Comparison of ENCODE assay signal across 24 mouse cellular contexts in genomic region chr16:18220856-18221542, GRCm38 (mm10). TPM values are rescaled to one million over a fixed set of nuclear protein-coding genes. Genes with fewer than 3 reads are reported as not detected.
DNase-seq lines count a peak whose midpoint lies in the region; ATAC-seq and TF ChIP-seq lines count a peak whose summit lies in the region.
"Had no signal": no experiment of that assay in that cellular context is flagged by ENCODE, and none has a peak within 500 bp of the region (broad histone marks: within the 10 kb centered on the region; RNA-seq: fewer than 3 reads in every experiment).

No protein-coding gene starts in this region.

- TF ChIP-seq EP300 in CH12.LX (IDR thresholded peaks at IDR 0.05; ENCODE audit: low read length): peak; percentile 47; the same call in 1 of the 2 replicates

- no peak overlapping the region for H3K4me3 ChIP-seq in hindbrain, embryonic 10.5 days
- no peak overlapping the region for H3K4me3 ChIP-seq in hindbrain, embryonic 16.5 days (ENCODE audit: low read length)
- no peak overlapping the region for H3K4me3 ChIP-seq in midbrain, embryonic 13.5 days (replicated peaks)
- H3K4me3 ChIP-seq in midbrain, embryonic 10.5 days: no peak overlapping the region
- H3K4me3 ChIP-seq in CH12.LX (replicated peaks in 1 of 3; ENCODE audit: low read depth in 2 of 3, low read length in 2 of 3, poor library complexity in 1 of 3): peak overlapping the region in 2 of 3 experiments; percentile 3 to 54
- no peak overlapping the region for H3K4me3 ChIP-seq in limb, embryonic 15.5 days
- H3K4me3 ChIP-seq: embryonic facial prominence, embryonic 15.5 days; erythroblast, embryonic 14.5 days; forebrain, embryonic 10.5 days; gastrocnemius, adult 2 months; heart, embryonic 15.5 days; hindbrain, embryonic 15.5 days had no signal

- peaks cover 52% of the 10 kb centered on the region for H3K36me3 ChIP-seq in hindbrain, embryonic 10.5 days
- peaks cover 32% of the 10 kb centered on the region for H3K36me3 ChIP-seq in hindbrain, embryonic 16.5 days (ENCODE audit: control insufficient read depth, insufficient read depth, low read length)
- H3K36me3 ChIP-seq in midbrain, embryonic 13.5 days: peaks cover 44% of the 10 kb centered on the region
- peaks cover 50% of the 10 kb centered on the region for H3K36me3 ChIP-seq in midbrain, embryonic 10.5 days
- H3K36me3 ChIP-seq in CH12.LX (replicated peaks in 1 of 2; ENCODE audit: control insufficient read depth in 1 of 2, insufficient read depth in 1 of 2, low read length in 1 of 2): peaks cover 31 to 41% of the 10 kb centered on the region in 2 experiments
- peaks cover 50% of the 10 kb centered on the region for H3K36me3 ChIP-seq in limb, embryonic 15.5 days

- no peaks in the 10 kb centered on the region for H3K9me3 ChIP-seq in hindbrain, embryonic 10.5 days
- H3K9me3 ChIP-seq in hindbrain, embryonic 16.5 days (ENCODE audit: control insufficient read depth, low read length): no peaks in the 10 kb centered on the region
- H3K9me3 ChIP-seq in midbrain, embryonic 13.5 days: no peaks in the 10 kb centered on the region
- no peaks in the 10 kb centered on the region for H3K9me3 ChIP-seq in midbrain, embryonic 10.5 days (replicated peaks)
- no peaks in the 10 kb centered on the region for H3K9me3 ChIP-seq in CH12.LX (replicated peaks; ENCODE audit: low read length)
- H3K9me3 ChIP-seq in limb, embryonic 15.5 days: no peaks in the 10 kb centered on the region
- H3K9me3 ChIP-seq: embryonic facial prominence, embryonic 15.5 days; forebrain, embryonic 10.5 days; heart, embryonic 15.5 days; hindbrain, embryonic 15.5 days had no signal

- dilution Hi-C loops in CH12.LX (cut with MboI; ENCODE audit: extremely low pct_ligation_motif_present, extremely low pct_unique_long_range_greater_than_20kb, low sequenced_read_pairs): no loop called here

- H3K4me2 ChIP-seq in hindbrain, embryonic 16.5 days (ENCODE audit: low read length): no peak overlapping the region
- H3K4me2 ChIP-seq in midbrain, embryonic 13.5 days (replicated peaks): no peak overlapping the region
- H3K4me2 ChIP-seq in CH12.LX (ENCODE audit: insufficient read depth, low read depth, poor library complexity, severe bottlenecking): peak overlapping the region; percentile 88
- H3K4me2 ChIP-seq in limb, embryonic 15.5 days: no peak overlapping the region
- H3K4me2 ChIP-seq: embryonic facial prominence, embryonic 15.5 days; heart, embryonic 11.5 days; heart, embryonic 15.5 days; hindbrain, embryonic 15.5 days had no signal

- no peak for TF ChIP-seq CTCF in CH12.LX (conservative IDR thresholded peaks at IDR 0.05 in 1 of 2, IDR thresholded peaks at IDR 0.05 in 1 of 2; ENCODE audit: low read depth in 2 of 2, low read length in 2 of 2)

- no peak for DNase-seq in hindbrain, embryonic 10.5 days (ENCODE audit: low spot score)
- DNase-seq in midbrain, embryonic 10.5 days (ENCODE audit: low spot score): no peak
- DNase-seq in CH12.LX (ENCODE audit: extremely low read depth): no peak
- DNase-seq in retina, embryonic 14.5 days (ENCODE audit: low spot score): no peak
- DNase-seq: adrenal gland, adult 2 months; adrenal gland, postnatal 25 days; cerebellum, adult 2 months; cerebellum, postnatal 10 days; gastrocnemius, adult 2 months; gastrocnemius, postnatal 25 days had no signal

- H3K4me1 ChIP-seq in hindbrain, embryonic 10.5 days (replicated peaks): peaks cover 35% of the 10 kb centered on the region
- H3K4me1 ChIP-seq in hindbrain, embryonic 16.5 days (ENCODE audit: control insufficient read depth, insufficient read depth, low read depth, low read length): peaks cover 7% of the 10 kb centered on the region
- H3K4me1 ChIP-seq in midbrain, embryonic 13.5 days (replicated peaks): peaks cover 25% of the 10 kb centered on the region
- peaks cover 29% of the 10 kb centered on the region for H3K4me1 ChIP-seq in midbrain, embryonic 10.5 days
- peaks cover 42 to 59% of the 10 kb centered on the region in 2 experiments for H3K4me1 ChIP-seq in CH12.LX (ENCODE audit: control insufficient read depth in 1 of 2, insufficient read depth in 2 of 2)
- peaks cover 21% of the 10 kb centered on the region for H3K4me1 ChIP-seq in limb, embryonic 15.5 days

- H3K27me3 ChIP-seq in hindbrain, embryonic 10.5 days (ENCODE audit: insufficient read depth, poor library complexity, severe bottlenecking): no peaks in the 10 kb centered on the region
- no peaks in the 10 kb centered on the region for H3K27me3 ChIP-seq in hindbrain, embryonic 16.5 days (replicated peaks; ENCODE audit: control insufficient read depth, insufficient read depth, low read length)
- no peaks in the 10 kb centered on the region for H3K27me3 ChIP-seq in midbrain, embryonic 13.5 days
- H3K27me3 ChIP-seq in midbrain, embryonic 10.5 days (ENCODE audit: low read depth, poor library complexity, severe bottlenecking): no peaks in the 10 kb centered on the region
- no peaks in the 10 kb centered on the region for H3K27me3 ChIP-seq in CH12.LX (replicated peaks)
- no peaks in the 10 kb centered on the region for H3K27me3 ChIP-seq in limb, embryonic 15.5 days
- H3K27me3 ChIP-seq: embryonic facial prominence, embryonic 15.5 days; heart, embryonic 15.5 days; hindbrain, embryonic 15.5 days had no signal

- no peak for TF ChIP-seq RAD21 in CH12.LX (IDR thresholded peaks at IDR 0.05; ENCODE audit: low read depth, low read length)

- ATAC-seq in hindbrain, embryonic 16.5 days: no peak
- 0 out of 2 replicates have a peak, but pooled peaks have one; percentile 7 for ATAC-seq in midbrain, embryonic 13.5 days
- ATAC-seq in limb, embryonic 15.5 days (ENCODE audit: insufficient number of reproducible peaks, low FRiP score, low TSS enrichment, low read depth): no peak

- WGBS in hindbrain, embryonic 10.5 days: 90% methylated on average over 6 of the region's 6 CpGs
- WGBS in hindbrain, embryonic 16.5 days: 92% methylated on average over 6 of the region's 6 CpGs
- WGBS in midbrain, embryonic 13.5 days: 93% methylated on average over 6 of the region's 6 CpGs
- WGBS in midbrain, embryonic 10.5 days: 90% methylated on average over 6 of the region's 6 CpGs
- WGBS in limb, embryonic 15.5 days: 83% methylated on average over 6 of the region's 6 CpGs

- no peak overlapping the region for H3K9ac ChIP-seq in hindbrain, embryonic 16.5 days (ENCODE audit: low read depth, low read length)
- H3K9ac ChIP-seq in midbrain, embryonic 13.5 days (replicated peaks): no peak overlapping the region
- H3K9ac ChIP-seq in CH12.LX (ENCODE audit: insufficient read depth, low read depth): 0 out of 2 replicates have a peak overlapping the region, but pooled peaks have one; percentile 11
- no peak overlapping the region for H3K9ac ChIP-seq in limb, embryonic 15.5 days
- H3K9ac ChIP-seq: embryonic facial prominence, embryonic 15.5 days; heart, embryonic 15.5 days; hindbrain, embryonic 15.5 days had no signal

- H3K79me2 ChIP-seq in CH12.LX (replicated peaks; ENCODE audit: control insufficient read depth, extremely low read depth, insufficient read depth, poor library complexity, severe bottlenecking): no peaks in the 10 kb centered on the region

- H3K27ac ChIP-seq in hindbrain, embryonic 10.5 days: 0 out of 2 replicates have a peak overlapping the region, but pooled peaks have one; percentile 3
- H3K27ac ChIP-seq in hindbrain, embryonic 16.5 days (ENCODE audit: low read depth, low read length): no peak overlapping the region
- no peak overlapping the region for H3K27ac ChIP-seq in midbrain, embryonic 13.5 days
- H3K27ac ChIP-seq in midbrain, embryonic 10.5 days (replicated peaks): no peak overlapping the region
- H3K27ac ChIP-seq in CH12.LX (ENCODE audit: insufficient read depth, low read depth): peak overlapping the region; percentile 68
- H3K27ac ChIP-seq in limb, embryonic 15.5 days: 0 out of 2 replicates have a peak overlapping the region, but pooled peaks have one; percentile 50
- H3K27ac ChIP-seq: embryonic facial prominence, embryonic 15.5 days; heart, embryonic 15.5 days; hindbrain, embryonic 15.5 days had no signal

- no peak for TF ChIP-seq POLR2A in CH12.LX (IDR thresholded peaks at IDR 0.05; ENCODE audit: low read depth, low read length)

- in situ Hi-C loops in CH12.LX (cut with MboI; ENCODE audit: low pct_ligation_motif_present, low pct_unique_long_range_greater_than_20kb, low sequenced_read_pairs): no loop called here

RNA-seq across cellular contexts. Expression of gene Ccdc188, which starts 3.3 kb away (rescaled TPM):
- 0.12 TPM in 1 of 2 replicates, not detected in the other for polyA plus RNA-seq in hindbrain, embryonic 10.5 days (2016; fragmentation: Nextera tagmentation; extraction: Ambion mirVana)
- polyA plus RNA-seq in hindbrain, embryonic 16.5 days (2015; fragmentation: Nextera tagmentation; extraction: Ambion mirVana): 0.11 TPM in 1 of 2 replicates, not detected in the other
- polyA plus RNA-seq in midbrain, embryonic 13.5 days (2015; fragmentation: Nextera tagmentation; extraction: Ambion mirVana): 0.09 TPM in 1 of 2 replicates, not detected in the other
- not detected in 2 replicates for polyA plus RNA-seq in midbrain, embryonic 10.5 days (2016; fragmentation: Nextera tagmentation; extraction: Ambion mirVana)
- total RNA-seq in CH12.LX (2012; rRNA removed): 0.30 and 0.50 TPM in 2 replicates
- not detected in 2 replicates for total RNA-seq in CH12.LX (2014; rRNA removed)
- polyA plus RNA-seq in CH12.LX (2012; ENCODE audit: insufficient read length, low read depth): 0.30 TPM in 1 of 2 replicates, not detected in the other
- not detected in 2 replicates for polyA plus RNA-seq in limb, embryonic 15.5 days (2015; fragmentation: Nextera tagmentation; extraction: Ambion mirVana)
- total RNA-seq: adrenal gland, adult 2 months; adrenal gland, postnatal 25 days; ES-E14; gastrocnemius, adult 2 months; gastrocnemius, postnatal 25 days; granulocyte monocyte progenitor cell, adult 5-6 weeks; heart, postnatal 25 days had no signal
- polyA plus RNA-seq: adrenal gland, adult 2 months; cerebellum, adult 2 months; embryonic facial prominence, embryonic 11.5 days; embryonic facial prominence, embryonic 15.5 days; erythroblast, embryonic 14.5 days; forebrain, embryonic 10.5 days; heart, embryonic 11.5 days; heart, embryonic 15.5 days; hindbrain, embryonic 11.5 days; hindbrain, embryonic 15.5 days had no signal

RNA-seq across cellular contexts. Expression of gene Zdhhc8, which starts 13.9 kb away (rescaled TPM):
- 13.0 and 13.7 TPM in 2 replicates for polyA plus RNA-seq in hindbrain, embryonic 10.5 days (2016; fragmentation: Nextera tagmentation; extraction: Ambion mirVana)
- polyA plus RNA-seq in hindbrain, embryonic 16.5 days (2015; fragmentation: Nextera tagmentation; extraction: Ambion mirVana): 8.0 and 14.6 TPM in 2 replicates
- 10.1 and 11.9 TPM in 2 replicates for polyA plus RNA-seq in midbrain, embryonic 13.5 days (2015; fragmentation: Nextera tagmentation; extraction: Ambion mirVana)
- polyA plus RNA-seq in midbrain, embryonic 10.5 days (2016; fragmentation: Nextera tagmentation; extraction: Ambion mirVana): 9.4 and 11.3 TPM in 2 replicates
- total RNA-seq in CH12.LX (2012; rRNA removed) (10.3 and 12.1 TPM in 2 replicates), CH12.LX (2014; rRNA removed) (3.2 and 3.6 TPM in 2 replicates)
- polyA plus RNA-seq in CH12.LX (2012; ENCODE audit: insufficient read length, low read depth): 9.5 and 15.2 TPM in 2 replicates
- 20.0 and 23.8 TPM in 2 replicates for polyA plus RNA-seq in limb, embryonic 15.5 days (2015; fragmentation: Nextera tagmentation; extraction: Ambion mirVana)

RNA-seq across cellular contexts. Expression of gene Trmt2a, which starts 27.5 kb away (rescaled TPM):
- 130 and 133 TPM in 2 replicates for polyA plus RNA-seq in hindbrain, embryonic 10.5 days (2016; fragmentation: Nextera tagmentation; extraction: Ambion mirVana)
- 100 and 105 TPM in 2 replicates for polyA plus RNA-seq in hindbrain, embryonic 16.5 days (2015; fragmentation: Nextera tagmentation; extraction: Ambion mirVana)
- 100 and 115 TPM in 2 replicates for polyA plus RNA-seq in midbrain, embryonic 13.5 days (2015; fragmentation: Nextera tagmentation; extraction: Ambion mirVana)
- polyA plus RNA-seq in midbrain, embryonic 10.5 days (2016; fragmentation: Nextera tagmentation; extraction: Ambion mirVana): 127 and 132 TPM in 2 replicates
- total RNA-seq in CH12.LX (2012; rRNA removed) (155 and 208 TPM in 2 replicates), CH12.LX (2014; rRNA removed) (196 and 199 TPM in 2 replicates)
- polyA plus RNA-seq in CH12.LX (2012; ENCODE audit: insufficient read length, low read depth): 216 and 252 TPM in 2 replicates
- polyA plus RNA-seq in limb, embryonic 15.5 days (2015; fragmentation: Nextera tagmentation; extraction: Ambion mirVana): 103 and 110 TPM in 2 replicates

RNA-seq across cellular contexts. Expression of gene Ranbp1, which starts 27.5 kb away (rescaled TPM):
- polyA plus RNA-seq in hindbrain, embryonic 10.5 days (2016; fragmentation: Nextera tagmentation; extraction: Ambion mirVana): 1,091 and 1,220 TPM in 2 replicates
- 362 and 365 TPM in 2 replicates for polyA plus RNA-seq in hindbrain, embryonic 16.5 days (2015; fragmentation: Nextera tagmentation; extraction: Ambion mirVana)
- polyA plus RNA-seq in midbrain, embryonic 13.5 days (2015; fragmentation: Nextera tagmentation; extraction: Ambion mirVana): 519 and 564 TPM in 2 replicates
- polyA plus RNA-seq in midbrain, embryonic 10.5 days (2016; fragmentation: Nextera tagmentation; extraction: Ambion mirVana): 1,186 and 1,334 TPM in 2 replicates
- total RNA-seq in CH12.LX (2012; rRNA removed): 605 and 763 TPM in 2 replicates
- 1,124 and 1,127 TPM in 2 replicates for total RNA-seq in CH12.LX (2014; rRNA removed)
- 1,263 and 1,327 TPM in 2 replicates for polyA plus RNA-seq in CH12.LX (2012; ENCODE audit: insufficient read length, low read depth)
- polyA plus RNA-seq in limb, embryonic 15.5 days (2015; fragmentation: Nextera tagmentation; extraction: Ambion mirVana): 431 and 446 TPM in 2 replicates

RNA-seq across cellular contexts. Expression of gene Gm49776, which starts 37.1 kb away (rescaled TPM):
- 0.72 TPM in 1 of 2 replicates, not detected in the other for polyA plus RNA-seq in hindbrain, embryonic 10.5 days (2016; fragmentation: Nextera tagmentation; extraction: Ambion mirVana)
- 1.3 TPM in 1 of 2 replicates, not detected in the other for polyA plus RNA-seq in hindbrain, embryonic 16.5 days (2015; fragmentation: Nextera tagmentation; extraction: Ambion mirVana)
- polyA plus RNA-seq in midbrain, embryonic 13.5 days (2015; fragmentation: Nextera tagmentation; extraction: Ambion mirVana): not detected in 2 replicates
- polyA plus RNA-seq in midbrain, embryonic 10.5 days (2016; fragmentation: Nextera tagmentation; extraction: Ambion mirVana): 1.9 and 2.2 TPM in 2 replicates
- total RNA-seq in CH12.LX (2012; rRNA removed) (0.25 TPM in 1 of 2 replicates, not detected in the other), CH12.LX (2014; rRNA removed) (not detected in 2 replicates)
- polyA plus RNA-seq in CH12.LX (2012; ENCODE audit: insufficient read length, low read depth): 25.0 TPM in 2 replicates
- polyA plus RNA-seq in limb, embryonic 15.5 days (2015; fragmentation: Nextera tagmentation; extraction: Ambion mirVana): 0.87 TPM in 1 of 2 replicates, not detected in the other
- total RNA-seq: adrenal gland, postnatal 25 days; gastrocnemius, adult 2 months; gastrocnemius, postnatal 25 days; granulocyte monocyte progenitor cell, adult 5-6 weeks; heart, postnatal 25 days had no signal
- polyA plus RNA-seq: adrenal gland, adult 2 months; erythroblast, embryonic 14.5 days; heart, embryonic 11.5 days had no signal

Comparison
In these comparisons a context has a peak if more than half of its experiments do, and no peak if none do; other contexts are left out.
1. H3K27ac ChIP-seq: peak in hindbrain, embryonic 10.5 days (single experiment), CH12.LX (single experiment) and limb, embryonic 15.5 days (single experiment); none in hindbrain, embryonic 16.5 days (single experiment), midbrain, embryonic 13.5 days (single experiment) and midbrain, embryonic 10.5 days (single experiment).
2. H3K4me3 ChIP-seq: peak in CH12.LX (2 of 3); none in hindbrain, embryonic 10.5 days (single experiment), hindbrain, embryonic 16.5 days (single experiment), midbrain, embryonic 13.5 days (single experiment), midbrain, embryonic 10.5 days (single experiment) and limb, embryonic 15.5 days (single experiment).